Mouse (Mus musculus) kidney, adult 18-20 months (tissue): ENCODE data around the gene Bend5.

Source experiments
- DNase-seq: peaks from one replicate; pipeline ENCODE4 v3.0.0; 2021

The Bend5 gene

DNA sequence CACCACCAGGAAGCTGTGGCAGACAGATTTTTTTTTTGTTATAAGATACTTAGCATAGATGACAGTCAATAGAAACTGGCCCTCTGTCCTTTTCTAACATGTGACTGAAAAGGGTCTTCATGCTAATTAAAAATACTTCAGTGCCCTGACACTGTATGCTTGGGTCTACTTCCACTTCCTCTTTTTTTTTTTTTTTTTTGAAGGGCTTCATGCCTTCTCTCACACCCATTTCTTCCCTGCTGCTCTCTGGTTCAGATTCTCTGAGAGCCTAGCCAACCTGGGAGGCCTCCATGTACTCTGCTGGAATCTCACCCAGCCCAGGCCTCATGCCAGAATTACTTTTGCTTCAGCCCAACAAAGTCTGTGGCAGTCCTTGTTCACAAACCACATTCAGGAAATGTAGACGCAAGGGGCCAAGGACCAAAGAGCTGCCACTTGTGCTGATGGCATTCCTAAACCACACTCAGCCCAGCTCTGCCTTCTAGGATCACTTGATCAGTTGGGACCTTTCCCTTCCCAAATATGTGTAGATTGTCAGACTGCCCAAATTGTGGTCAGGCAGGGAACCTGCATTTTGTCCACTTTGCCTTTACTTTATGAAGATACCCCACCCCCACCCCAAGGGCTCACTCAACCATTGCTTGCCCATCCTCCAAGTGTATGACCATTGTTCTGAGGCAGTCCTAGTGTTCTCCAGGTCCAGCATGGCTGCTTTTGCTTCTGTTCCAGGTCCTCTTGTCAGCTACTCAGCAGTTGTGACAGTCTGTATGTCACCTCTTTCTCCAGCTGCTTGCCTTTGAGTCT, 27.8 kb downstream of the Bend5 start:
- DNase-seq: no peak

DNA sequence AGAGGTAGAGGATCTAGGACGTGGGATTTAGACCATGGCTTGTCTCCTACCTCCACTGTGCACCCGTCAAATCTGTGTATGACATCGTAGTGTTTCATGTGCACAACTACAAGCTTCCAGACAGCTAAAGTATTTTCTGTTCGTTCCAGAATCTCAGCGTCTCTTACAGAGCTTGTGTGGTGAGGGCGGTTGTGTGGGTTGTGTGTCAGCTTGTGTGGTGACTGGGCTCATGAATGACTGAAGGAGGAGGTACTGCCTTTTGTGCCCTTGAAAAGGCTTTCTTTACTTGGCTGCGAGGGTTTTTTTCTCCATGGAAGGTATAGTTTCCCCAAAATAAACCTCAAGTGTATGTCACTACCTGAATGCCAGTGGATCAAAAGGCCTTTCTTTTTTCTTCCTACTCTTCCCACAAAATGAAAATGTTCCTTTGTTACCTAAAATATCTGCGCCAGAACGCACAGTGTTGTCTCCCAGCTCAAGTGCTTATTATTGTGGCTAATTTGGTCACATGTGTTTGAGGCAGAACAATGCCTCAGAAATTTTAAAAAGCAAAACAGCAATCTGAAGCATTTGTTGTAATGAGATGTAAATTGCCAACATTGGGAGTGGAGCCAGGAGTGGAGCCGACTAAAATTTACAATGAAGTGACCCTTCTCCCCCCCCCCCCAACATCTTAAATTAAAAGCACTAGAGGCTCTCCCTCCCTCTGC, 29.3 kb downstream of the Bend5 start:
- no peak for DNase-seq

DNA sequence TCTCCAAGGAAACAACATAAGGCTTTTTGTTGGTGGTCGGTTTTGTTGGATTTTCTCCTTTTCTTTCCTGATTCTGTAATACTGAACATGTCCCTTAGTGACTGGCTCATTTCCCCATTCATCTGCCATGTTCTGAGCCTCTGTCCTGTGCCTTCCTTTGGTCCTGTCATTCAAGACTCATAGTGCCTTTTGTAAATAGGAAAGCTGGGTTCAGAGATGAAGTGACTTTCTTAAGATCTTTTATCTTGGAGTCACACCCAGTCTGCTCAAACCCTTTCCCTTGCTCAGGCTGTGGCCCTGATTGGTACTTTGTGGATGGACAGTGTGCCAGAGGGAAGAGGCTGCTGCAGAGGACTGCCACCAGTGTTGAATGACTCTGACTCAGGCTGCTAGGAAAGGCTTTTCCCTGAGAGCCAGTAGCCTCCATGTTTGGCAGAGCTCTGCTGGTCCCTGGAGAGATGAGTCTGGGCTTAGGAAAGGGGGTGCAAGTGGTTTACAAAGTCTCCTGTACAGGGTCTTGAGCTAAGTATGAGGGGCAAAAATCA, 29.9 kb downstream of the Bend5 start:
- no peak for DNase-seq

DNA sequence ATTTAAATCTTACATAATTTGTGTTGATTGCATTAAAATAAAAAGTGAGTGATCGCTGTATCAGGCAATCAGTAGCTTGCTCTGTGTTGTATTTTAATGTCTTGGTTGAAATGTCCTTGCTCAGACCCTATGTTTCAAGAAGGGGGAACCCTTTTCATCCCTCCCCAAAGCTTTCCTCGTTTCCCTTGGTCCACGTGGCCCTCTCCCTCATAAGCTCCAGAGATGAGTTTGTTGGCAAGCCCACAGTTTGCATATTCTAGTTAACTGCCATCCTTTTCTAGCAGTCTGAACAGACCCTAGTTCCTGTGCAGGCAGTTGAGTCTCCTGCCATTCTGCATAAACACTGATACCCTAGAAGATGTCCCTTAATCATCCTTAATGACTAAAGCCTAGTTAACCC, 33.1 kb downstream of the Bend5 start:
- DNase-seq: no peak

DNA sequence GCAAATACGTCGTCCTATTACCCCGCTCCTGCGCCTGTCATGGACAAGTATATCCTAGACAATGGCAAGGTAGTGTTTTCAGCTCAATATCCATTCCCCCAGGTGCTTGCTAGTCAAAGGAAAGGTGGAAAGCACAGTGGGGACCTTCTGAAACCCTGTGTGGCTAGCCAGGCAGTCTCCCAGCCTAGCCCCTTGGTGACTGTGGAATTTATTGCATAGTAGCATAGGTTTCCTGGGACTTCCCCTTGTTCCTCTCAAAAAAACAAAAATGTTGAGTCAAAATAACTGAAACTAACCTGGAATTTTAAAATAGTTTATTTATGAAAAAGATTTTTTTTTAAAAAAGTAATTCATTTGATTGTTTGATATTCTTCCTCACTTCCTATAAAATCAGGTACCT, 33.8 kb downstream of the Bend5 start:
- DNase-seq: no peak

DNA sequence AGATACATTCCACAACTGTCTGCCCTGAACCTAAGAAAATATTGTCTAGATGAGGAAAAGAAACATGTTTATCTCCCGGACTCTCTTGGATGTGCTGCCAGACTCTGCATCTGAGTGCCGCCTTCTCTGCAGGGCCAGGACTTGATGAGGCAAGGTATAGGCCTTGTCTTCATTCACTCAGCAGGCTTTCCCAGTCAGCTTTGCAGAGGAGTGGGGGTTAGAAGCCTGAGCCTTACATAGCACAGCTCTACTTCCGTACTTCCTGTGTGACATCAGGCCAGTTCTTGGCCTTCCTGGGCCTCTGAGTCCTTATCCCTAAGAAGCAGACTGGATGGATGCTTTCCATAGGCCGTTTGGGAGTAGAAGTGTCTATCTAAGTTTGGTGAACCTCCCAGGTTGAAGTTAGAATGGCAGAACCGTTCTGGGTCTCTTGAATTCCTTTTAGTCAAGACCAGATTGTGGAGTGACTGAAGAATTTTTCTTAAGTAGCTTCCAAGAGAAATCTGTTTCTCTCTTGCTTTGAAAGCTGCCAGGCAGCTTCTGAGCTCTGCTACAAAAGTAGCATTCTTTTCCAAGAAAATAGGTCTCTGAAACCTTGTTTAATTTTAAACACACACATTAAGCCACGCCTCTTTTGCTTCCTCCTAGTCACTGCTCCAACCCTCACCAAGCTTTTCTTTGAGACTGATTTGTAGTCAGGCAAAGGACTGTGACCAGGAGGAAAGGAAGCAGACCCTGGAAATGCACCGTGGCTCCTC, 34.8 kb downstream of the Bend5 start:
- DNase-seq: no peak

DNA sequence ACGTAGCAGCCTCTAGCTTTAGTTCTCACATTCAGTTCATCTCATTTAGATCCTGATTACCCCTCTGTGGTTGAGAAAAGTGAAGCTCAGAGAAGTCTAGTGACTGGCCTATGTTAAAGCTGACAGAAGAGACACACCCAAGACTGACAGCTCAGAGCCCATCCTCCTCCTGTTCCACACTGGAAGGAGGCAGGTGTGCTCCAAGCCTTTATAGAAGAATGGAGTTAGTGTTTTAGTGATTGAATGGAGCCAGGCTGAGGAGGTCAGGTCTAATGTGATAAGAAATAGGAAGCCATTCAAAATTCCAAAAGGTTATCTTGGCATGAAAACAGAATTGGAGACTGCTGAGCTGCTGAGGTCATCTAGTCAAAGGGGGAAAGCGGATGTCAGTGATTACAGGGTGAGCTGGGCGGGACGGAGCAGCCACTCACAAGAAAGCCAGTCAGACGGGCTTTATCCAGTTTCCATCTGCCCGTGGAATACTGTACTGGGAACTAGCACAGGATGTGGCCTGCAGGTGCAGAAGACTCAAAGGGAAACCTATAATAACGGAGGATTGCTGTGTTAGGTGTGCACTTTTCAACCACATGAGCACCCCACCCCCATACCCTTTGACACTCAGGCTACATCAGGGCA, 36.6 kb downstream of the Bend5 start:
- no peak for DNase-seq

DNA sequence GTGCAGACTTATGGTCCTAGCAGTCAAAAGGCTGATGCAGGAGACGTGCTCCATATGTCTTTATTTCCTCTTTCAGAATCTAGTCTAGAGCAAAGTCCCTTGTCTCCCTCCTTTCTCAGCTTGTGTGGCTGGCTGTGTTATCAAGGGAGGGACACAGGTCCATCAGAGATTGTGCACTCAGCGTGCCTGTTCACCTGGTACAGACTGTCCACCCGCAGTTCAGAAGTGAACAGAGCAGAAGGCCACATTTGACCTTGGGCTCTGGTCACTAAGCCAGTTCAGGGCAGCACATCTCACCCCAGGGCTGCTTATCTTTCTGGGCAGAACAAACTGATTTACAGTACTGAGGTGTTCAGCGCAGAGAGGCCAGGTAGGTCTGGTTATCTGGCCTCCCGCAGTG, 37.4 kb downstream of the Bend5 start:
- DNase-seq: no peak

DNA sequence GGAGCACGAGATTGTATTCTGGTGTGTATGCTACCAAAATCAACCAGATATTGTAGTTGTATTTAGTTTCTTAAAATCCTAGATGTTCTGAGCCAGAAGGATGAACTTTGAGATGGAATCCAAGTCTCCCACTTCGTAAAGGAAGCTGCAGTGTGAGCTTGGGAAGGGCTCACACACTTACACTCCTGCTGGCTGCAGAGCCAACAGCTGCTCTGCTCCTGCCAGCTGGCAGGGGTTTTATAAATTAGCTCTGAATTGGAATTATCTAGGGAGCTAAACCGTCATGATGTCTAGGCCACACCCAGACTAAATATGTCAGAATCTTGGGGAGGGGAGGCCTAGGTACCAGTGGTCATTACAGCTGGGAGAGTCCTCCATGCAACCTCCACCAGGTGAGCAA, 38.5 kb downstream of the Bend5 start:
- no peak for DNase-seq

DNA sequence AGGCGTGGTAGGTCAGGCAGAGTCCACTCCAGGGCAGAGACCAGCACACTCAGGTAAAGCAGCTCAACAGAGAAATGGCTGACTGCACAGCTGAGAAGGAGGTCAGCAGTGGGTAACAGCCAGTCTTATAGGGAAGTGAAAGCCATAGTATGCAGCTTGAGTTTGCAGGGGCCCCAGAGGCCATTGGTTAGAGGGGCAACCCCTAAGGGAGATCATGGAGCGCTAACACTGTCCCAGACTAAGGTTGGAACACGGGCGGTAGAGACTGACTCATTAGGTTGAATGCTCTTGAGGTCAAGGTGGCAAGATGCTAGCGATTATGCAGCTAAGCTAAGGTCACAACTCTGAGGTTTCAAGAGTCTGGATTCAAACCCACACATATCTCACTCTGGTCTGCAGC, 40.8 kb downstream of the Bend5 start:
- no peak for DNase-seq

DNA sequence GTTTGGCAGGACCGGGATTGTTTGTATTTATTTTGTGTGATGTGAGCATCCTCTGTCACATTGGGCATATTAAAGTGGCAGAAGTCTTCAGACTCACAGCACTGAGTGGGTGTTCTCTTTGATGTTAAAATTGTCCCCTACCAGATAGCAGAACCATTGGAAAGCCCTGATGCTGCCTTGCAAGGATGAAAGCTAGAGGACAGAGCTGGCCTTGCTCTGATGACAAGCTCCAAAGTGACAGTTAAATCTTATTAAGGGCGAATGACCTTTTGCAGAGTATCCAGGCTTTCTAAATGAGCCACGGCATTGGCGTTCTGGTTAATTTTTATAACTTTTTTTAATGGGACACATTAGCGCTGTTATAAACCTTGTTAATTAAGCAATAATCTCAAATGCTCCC, 42.8 kb downstream of the Bend5 start:
- no peak for DNase-seq

DNA sequence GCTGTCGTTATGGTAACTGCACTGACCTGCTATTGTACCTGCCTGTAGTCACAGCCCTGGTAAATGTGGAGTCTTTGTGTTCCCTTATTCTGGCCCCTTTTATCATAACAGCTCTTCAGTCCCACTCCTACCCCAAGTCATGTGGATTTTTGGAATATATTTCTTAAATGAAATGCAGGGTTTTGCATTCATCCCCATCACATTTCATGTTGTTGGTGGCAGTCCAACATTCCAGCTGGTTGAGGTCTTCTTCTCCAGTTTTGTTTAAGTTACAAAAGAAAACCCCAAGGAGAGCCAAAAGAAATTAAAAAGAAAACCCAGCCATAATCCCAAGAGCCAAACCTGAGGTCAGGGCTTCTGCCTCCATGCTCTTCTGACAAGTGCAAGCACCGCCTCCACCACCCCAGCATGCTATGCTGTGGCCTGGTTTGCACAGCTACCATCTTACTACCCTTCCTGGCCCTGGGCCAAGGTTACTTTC, 52.5 kb downstream of the Bend5 start:
- no peak for DNase-seq

DNA sequence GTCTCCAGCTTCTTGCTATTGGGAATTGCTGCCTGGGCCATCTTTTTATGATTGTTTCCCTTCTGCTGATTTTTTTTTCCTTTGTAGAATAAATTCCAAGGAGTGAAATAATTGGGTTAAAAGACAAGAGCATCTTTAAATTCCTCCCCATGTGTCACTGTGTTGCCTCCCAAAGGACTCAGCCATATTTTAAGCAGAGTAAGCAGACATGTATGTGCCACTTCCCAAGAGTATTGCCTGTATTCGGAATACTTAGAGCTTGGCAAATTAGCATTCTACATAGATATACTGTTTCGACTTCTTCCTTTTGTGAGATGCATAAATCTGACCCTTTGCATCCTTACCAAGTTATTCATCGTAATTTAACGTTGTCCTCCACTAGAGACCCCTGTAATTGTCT, 53.0 kb downstream of the Bend5 start:
- DNase-seq: no peak

DNA sequence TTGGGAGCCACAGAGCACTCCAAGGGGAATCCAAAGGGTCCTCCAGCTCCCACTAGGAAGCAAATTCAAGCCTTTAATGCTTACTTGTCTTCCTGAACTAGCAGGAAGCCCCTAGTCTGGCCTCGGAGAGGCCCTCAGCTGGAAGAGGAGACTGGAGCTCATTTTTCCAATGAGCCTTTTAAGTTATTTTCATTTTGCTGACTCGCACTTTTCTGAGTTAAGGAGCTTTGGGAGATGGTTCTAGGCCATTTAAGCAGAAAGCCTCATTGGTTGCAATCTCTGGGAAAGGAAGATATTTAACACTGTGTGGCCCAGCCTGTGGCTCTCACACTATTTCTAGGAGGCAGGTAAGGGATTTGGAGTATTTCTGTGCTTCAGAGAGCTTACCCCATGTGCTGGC, 55.0 kb downstream of the Bend5 start:
- no peak for DNase-seq

DNA sequence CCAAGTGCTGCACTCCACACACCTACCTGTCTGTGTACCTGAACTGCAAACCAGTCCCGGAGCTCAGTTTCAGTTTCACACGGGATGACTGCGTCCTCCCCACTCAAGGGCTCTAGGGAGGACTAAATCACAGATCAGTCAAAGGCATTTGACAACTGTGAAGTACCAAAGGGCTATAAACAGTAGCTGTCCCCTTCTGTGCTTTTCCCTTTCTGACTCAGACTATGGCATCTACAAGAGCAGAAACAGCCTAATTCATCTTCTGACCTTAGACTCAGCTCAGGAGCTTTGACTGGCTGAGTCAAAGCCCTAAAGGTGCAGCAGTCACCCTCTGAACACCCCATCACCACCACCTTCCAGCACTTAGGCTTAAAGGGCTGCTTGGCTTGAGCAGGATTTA, 56.9 kb downstream of the Bend5 start:
- no peak for DNase-seq

DNA sequence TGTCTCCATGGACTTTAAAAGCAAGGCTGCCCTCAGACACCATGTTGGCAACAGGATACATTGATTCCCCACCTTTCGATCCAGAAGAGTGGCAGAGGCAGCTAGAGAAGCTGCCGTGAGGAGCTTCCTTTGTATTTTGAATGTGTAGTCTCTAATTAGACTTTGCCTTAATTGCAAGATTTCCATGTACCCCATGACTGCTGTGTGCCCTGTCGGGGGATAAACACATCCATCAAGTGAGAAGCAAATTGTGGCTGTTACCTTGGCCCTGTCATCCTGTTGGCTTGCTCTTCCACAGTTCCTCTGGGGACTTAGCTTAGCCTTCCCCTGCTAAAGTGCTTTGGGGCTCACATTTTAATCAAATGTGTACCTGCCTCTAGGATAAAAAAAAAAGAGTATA, 57.7 kb downstream of the Bend5 start:
- DNase-seq: no peak

DNA sequence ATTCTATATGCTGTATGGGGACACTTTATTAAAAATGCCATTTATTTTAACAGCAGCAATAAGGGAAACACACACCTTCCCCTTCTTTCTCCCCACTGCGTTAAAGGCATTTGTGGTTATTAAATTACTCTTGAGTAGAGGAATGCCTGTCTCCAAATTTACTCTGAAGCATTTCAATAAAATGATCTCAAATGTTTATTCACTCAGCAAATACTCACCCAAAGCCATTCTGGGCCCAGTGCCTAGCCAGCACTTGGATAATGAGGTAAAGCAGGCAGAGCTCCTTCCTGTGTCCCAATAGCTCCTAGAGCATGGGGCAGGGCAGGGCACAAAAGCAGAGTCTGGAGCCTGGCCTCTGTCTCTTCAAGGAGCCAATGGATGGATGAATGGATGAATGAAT, 58.2 kb downstream of the Bend5 start:
- DNase-seq: no peak

DNA sequence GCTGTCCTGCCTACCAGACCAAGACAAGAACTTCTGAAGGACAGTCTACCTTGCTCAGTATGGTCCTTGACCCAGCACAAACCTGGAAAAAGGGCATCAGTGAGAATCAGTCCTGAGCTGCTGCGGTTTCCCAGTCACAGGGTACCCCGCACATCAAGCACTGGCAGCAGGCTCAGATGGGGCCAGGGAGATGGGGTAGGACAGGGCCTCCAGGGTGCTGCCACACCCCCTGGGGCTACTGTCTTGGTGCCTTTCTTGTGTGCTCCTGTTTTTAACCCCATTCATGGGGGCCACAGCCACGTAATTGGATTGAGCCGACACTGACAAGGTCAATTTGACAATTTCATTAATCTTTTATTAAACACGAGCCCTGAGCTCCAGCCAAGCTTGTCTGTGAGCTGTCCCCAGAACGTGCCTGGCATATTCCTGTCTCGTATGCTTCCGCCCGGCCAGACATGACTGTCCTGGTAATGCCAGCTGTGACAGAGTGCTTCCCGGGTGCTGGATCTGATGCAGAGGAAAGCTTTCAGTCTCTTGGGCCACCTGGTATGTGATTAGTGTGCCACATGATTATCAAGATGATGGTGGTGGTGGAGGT, 60.7 kb downstream of the Bend5 start:
- DNase-seq: no peak

DNA sequence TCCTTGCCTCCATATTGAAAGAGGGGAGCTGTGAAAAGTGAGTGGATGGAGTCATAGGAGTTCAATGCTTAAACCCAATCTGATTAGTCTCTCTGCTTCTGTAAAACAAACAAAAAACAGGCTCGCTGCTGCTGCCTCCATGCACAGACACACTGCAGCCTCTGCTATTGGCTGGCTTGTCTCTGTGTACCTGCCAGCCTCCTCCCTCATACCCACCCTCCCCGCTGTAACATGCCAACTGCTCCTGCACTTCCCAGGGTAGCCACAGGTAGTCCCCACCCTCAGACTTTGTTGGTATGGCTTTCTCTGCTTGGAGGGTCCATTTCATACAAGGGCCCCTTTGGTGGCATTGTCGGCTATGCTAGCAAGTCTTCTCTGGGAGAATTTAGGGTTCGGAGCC, 62.7 kb downstream of the Bend5 start:
- no peak for DNase-seq

DNA sequence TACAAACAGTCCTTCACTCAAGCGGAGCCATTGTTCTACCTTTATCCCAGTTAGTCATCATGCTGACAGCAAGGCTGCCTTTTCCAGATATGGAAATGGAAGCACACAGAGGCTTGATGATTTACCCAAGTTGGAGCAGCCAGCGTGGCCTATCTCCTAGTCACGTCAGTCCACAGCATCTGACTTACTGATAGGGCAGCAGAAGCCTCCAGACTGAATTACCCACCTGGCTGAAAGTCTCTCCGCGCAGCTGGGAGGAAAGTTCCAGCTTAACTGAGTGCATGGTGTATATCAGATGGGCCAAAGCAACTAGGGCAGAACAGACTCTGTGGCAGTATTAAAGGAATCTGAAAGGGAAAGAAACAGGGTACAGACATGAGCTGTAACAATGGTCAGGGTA, 68.7 kb downstream of the Bend5 start:
- DNase-seq: no peak

DNA sequence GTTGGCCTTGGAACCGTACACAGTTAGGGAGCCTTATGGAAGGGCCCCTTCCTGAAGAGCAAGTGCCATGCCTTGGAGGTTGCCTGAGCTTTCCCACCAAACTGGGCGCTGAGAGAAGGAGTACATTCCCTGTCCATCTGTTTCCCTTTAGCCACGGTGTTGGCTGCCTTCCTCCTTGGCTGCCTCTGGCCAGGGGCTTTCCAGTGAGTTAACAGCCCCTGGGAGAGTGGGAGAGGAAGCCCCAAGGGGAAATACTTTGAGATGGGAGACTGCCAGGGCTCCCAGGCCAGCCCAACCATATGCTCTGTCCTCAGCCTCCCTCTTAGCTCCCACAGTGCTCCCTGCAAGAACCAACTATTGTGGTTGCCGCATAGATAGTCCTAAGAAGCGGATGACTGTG, 70.4 kb downstream of the Bend5 start:
- DNase-seq: no peak

DNA sequence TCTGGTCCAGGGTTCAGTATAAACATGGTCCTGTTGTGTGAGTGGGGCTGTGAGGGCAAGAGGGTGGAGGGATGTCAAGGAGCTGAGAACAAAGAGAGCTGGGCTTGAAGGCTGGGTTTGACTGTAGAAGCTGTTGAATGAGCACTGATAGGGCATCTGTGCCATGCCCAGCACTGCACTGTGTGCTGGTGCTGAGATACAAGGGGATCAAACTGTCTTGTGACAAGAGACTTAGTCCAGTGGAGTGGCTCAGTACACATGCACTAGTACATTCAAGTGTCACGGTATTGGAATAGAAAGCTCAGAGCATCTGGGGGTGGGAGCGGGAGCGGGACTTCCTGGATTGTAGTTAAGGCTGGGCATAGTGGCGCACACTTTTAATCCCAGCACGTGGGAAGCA, 71.4 kb downstream of the Bend5 start:
- no peak for DNase-seq
